Mouse (Mus musculus) spleen, embryonic (tissue): ENCODE data around the gene Hist1h2bk.

Experiments
- CTCF ChIA-PET: fragments of 350-600 bp; sonication (Branson Sonifier 250); formaldehyde crosslinking; loops from one replicate; lab custom pipeline; 2022; lab: Charles Lee

Hist1h2bk gene

GRCm38 (mm10) chr13:22009642-22010041 is 26.0 kb upstream of the Hist1h2bk start, which contains the start of gene Prss16:
Prss16 (minus strand) TSS chr13:22009742.
- CTCF ChIA-PET = no interaction called here

GRCm38 (mm10) chr13:22013716-22014115 is 22.0 kb upstream of the Hist1h2bk start:
- CTCF ChIA-PET = interaction anchor here (1.7 to 2.9 kb wide), 2 partner anchors 8 to 18 kb away, joined by 5 to 12 read pairs; no protein-coding TSS in a partner anchor

GRCm38 (mm10) chr13:22014411-22014845 is 21.2 kb upstream of the Hist1h2bk start:
- CTCF ChIA-PET = interaction anchor here (1.7 to 2.9 kb wide), 2 partner anchors 9 to 18 kb away, joined by 5 to 12 read pairs; no protein-coding TSS in a partner anchor

- CTCF ChIA-PET = interaction anchor here (0.6 to 2.9 kb wide), 4 partner anchors 10 to 133 kb away, joined by 3 to 12 read pairs (median 4); no protein-coding TSS in a partner anchor
Observed at GRCm38 (mm10) chr13:22015479-22016450, 19.9 kb upstream of the Hist1h2bk start.

GRCm38 (mm10) chr13:22019934-22020835 is 15.5 kb upstream of the Hist1h2bk start:
- CTCF ChIA-PET = interaction anchor here (0.6 to 1.4 kb wide), 2 partner anchors 10 to 14 kb away, joined by 4 to 6 read pairs; no protein-coding TSS in a partner anchor

GRCm38 (mm10) chr13:22020901-22021339 is 14.8 kb upstream of the Hist1h2bk start:
- CTCF ChIA-PET = interaction anchor here (1.6 kb wide), 1 partner anchor 47 kb away, joined by 6 read pairs; no protein-coding TSS in a partner anchor

- CTCF ChIA-PET = interaction anchor here (1.6 kb wide), 1 partner anchor 48 kb away, joined by 6 read pairs; no protein-coding TSS in a partner anchor
Observed at GRCm38 (mm10) chr13:22021581-22021980, 14.1 kb upstream of the Hist1h2bk start.

- CTCF ChIA-PET = interaction anchor here (0.7 to 1.6 kb wide), 3 partner anchors 16 to 678 kb away, joined by 4 to 7 read pairs (median 6); no protein-coding TSS in a partner anchor
Observed at GRCm38 (mm10) chr13:22022241-22022640, 13.4 kb upstream of the Hist1h2bk start.

- CTCF ChIA-PET = interaction anchor here (1.0 kb wide), 1 partner anchor 8 kb away, joined by 4 read pairs; no protein-coding TSS in a partner anchor
Observed at GRCm38 (mm10) chr13:22026058-22027031, 9.3 kb upstream of the Hist1h2bk start.

GRCm38 (mm10) chr13:22028673-22029460 is 6.8 kb upstream of the Hist1h2bk start:
- CTCF ChIA-PET = interaction anchor here (0.6 to 2.0 kb wide), 6 partner anchors 11 to 1403 kb away, joined by 3 to 10 read pairs (median 4); no protein-coding TSS in a partner anchor

GRCm38 (mm10) chr13:22029928-22030327 is 5.7 kb upstream of the Hist1h2bk start:
- CTCF ChIA-PET = interaction anchor here (0.5 to 2.0 kb wide), 3 partner anchors 10 to 312 kb away, joined by 3 to 10 read pairs (median 4); no protein-coding TSS in a partner anchor

GRCm38 (mm10) chr13:22030493-22030892 is 5.2 kb upstream of the Hist1h2bk start:
- CTCF ChIA-PET = interaction anchor here (0.5 to 1.1 kb wide), 6 partner anchors 9 to 1556 kb away, joined by 3 to 17 read pairs (median 4); partner anchors contain the start of gene Hist1h4k

- CTCF ChIA-PET = interaction anchor here (0.7 kb wide), 2 partner anchors 60 to 1401 kb away, joined by 4 to 11 read pairs; no protein-coding TSS in a partner anchor
Observed at GRCm38 (mm10) chr13:22033741-22034442, 1.8 kb upstream of the Hist1h2bk start.

- CTCF ChIA-PET = no interaction called here
Observed at GRCm38 (mm10) chr13:22034443-22035266, 1.0 kb upstream of the Hist1h2bk start.

GRCm38 (mm10) chr13:22036149-22036956 is 683 bp downstream of the Hist1h2bk start:
- CTCF ChIA-PET = interaction anchor here (0.6 kb wide), 1 partner anchor 57 kb away, joined by 3 read pairs; no protein-coding TSS in a partner anchor

GRCm38 (mm10) chr13:22036986-22037385 is 1.3 kb downstream of the Hist1h2bk start:
- CTCF ChIA-PET = interaction anchor here (0.6 kb wide), 2 partner anchors 58 to 346 kb away, joined by 3 to 4 read pairs; no protein-coding TSS in a partner anchor
